Mouse (Mus musculus) macrophage (primary cell): ENCODE results near the gene Kirrel3. TPM values are rescaled to one million over a fixed set of nuclear protein-coding genes. Genes with fewer than 3 reads are reported as not detected.

Experiments used
- H3K27ac ChIP-seq: fragments of 350-480 bp; formaldehyde crosslinking; 2 replicates; pipeline ENCODE4 v1.9.0; 2021
- H3K36me3 ChIP-seq: fragments of 350-480 bp; formaldehyde crosslinking; 2 replicates; pipeline ENCODE4 v1.9.0; 2021; ENCODE audit errors: inconsistent target
- H3K4me3 ChIP-seq: fragments of 350-480 bp; formaldehyde crosslinking; 2 replicates; pipeline ENCODE4 v1.9.0; 2021; ENCODE audit errors: inconsistent target
- H3K79me2 ChIP-seq: fragments of 350-480 bp; formaldehyde crosslinking; 2 replicates; pipeline ENCODE4 v1.9.0; 2021; ENCODE audit errors: inconsistent target
- WGBS: methylation state at CpG from one replicate; pipeline ENCODE4 v1.1.7; 2026; ENCODE audit warnings: inconsistent platforms; ENCODE audit not compliant: missing documents; 5-methylcytosine and 5-hydroxymethylcytosine counted together
- polyA plus RNA-seq: library from polyadenylated mRNA; stranded (reverse); fragments of 250-400 nt; gene quantifications from 3 replicates; pipeline ENCODE4 v1.2.4, GENCODE M21; 2018; ENCODE audit warnings: inconsistent platforms

Kirrel3 gene
- polyA plus RNA-seq, 1 experiment from 2014 or later: not detected

DNA sequence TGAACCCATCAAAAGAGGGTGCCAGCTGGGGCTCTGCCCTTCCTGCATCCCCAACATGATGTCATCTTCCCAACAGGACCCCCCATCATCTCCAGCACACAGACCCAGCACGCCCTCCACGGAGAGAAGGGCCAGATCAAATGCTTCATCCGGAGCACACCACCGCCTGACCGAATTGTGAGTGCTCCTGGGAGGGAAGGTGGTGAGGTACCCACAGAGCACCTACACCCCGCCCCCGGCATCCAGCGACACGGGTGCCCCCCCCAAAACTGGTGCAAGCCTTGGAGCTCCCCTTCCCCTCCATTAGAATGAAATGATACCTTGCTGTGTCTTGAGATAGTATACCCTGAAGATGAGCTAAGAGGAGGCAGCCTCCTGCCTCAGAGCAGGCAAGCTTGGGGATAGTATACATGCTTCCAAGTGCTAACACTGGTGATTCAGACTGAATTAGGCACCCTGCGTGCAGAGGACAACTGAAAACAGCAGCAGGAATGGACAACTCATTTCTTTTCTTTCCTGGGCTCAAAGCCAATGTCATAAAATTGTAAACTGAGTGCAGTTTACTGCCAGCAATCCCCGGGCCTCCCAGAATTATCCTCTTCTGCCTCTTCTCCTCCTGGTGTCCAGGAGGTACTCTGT lies 534.4 kb downstream of the Kirrel3 start:
- Histone ChIP-seq H3K79me2 (no peaks in the 10 kb centered on the region), H3K36me3 (no peaks in the 10 kb centered on the region), H3K27ac (no peak overlapping the region), H3K4me3 (no peak overlapping the region)
- WGBS: 68% methylated on average over 11 of the region's 11 CpGs

DNA sequence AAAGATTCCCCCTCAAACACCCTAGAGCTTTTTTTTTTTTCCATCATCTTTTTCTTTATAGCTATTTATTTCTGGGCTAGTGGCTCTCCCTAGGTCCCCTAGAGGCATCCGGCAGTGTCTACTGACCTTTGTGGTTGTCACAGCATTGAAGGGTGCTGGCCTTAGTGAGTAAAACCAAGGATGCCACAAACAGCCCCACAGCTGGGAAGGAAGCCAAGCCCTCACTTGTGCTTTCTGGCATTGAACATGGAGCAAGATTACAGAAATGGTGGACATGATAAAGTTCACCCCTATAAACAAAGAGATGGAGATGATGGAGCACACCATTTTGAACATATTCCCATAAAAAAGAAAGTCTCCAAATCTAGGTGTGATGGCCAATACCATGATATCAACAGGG lies 536.0 kb downstream of the Kirrel3 start:
- Histone ChIP-seq H3K27ac (no peak overlapping the region), H3K36me3 (no peaks in the 10 kb centered on the region), H3K79me2 (no peaks in the 10 kb centered on the region), H3K4me3 (no peak overlapping the region)
- WGBS: 67% methylated on average over 1 of the region's 1 CpGs

DNA sequence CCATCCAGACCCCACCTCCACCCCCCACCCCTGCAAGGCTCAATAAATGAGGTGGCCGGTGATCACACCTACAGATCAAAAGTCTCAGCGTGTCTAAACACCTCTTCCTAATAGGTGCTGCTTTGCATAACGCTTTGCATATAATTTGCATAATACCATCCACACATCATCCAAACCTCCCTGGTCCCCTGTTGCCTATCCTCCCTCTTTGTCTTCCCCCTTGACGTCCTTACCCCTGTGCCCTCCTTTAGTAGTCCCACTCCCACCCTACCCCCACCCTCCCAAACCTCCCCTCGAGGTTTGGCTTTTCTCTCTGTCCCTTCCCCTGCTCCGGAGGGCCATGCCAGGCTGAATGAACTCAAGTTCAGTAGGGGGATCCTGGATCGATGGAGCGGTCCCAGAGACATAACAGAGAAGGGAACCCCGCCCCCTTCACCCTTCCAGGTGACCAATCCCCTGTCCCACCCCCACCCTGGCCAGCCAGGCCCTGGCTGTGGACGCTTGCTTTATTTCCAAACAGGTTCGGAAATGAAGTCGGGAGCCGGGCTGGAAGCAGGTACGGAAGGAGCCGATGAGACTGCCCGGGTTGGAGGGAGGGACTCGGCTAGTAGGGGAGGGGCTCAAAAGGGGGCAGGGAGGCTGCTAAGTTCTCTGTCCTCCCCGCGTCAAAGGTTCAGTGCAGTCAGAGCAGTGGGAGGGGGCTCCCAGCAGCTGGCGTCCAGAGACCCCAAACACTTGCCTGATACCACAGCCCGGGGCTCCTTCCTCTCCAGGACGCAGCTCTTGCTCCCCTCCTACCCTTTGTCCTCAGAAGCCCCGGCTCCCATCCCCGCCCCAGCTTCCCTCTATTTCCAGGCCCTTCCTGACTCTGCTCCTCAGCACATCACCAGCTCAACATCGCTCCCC lies 539.1 kb downstream of the Kirrel3 start:
- 28% methylated on average over 25 of the region's 25 CpGs for WGBS
- Histone ChIP-seq H3K27ac (no peak overlapping the region), H3K79me2 (no peaks in the 10 kb centered on the region), H3K36me3 (no peaks in the 10 kb centered on the region), H3K4me3 (no peak overlapping the region)

DNA sequence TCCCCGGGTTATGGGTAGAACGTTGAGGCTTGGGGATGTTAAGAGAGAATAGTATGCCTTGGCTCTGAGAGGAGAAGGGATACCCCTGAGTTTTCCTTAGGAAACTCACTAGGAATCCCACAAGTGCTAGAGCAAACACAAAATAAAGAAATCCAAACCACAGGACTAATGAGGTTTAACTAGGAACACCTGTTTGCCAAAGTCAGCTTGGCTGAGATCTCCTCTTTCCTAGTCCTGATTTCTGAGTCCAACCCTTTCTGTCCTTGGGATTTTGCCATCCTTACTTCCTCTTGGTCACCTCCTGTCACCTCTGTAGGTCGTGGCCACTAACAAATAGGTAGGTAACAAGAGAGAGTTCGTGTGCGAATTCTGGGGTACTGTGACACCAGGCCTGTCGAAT lies 540.6 kb downstream of the Kirrel3 start:
- no peak overlapping the region for H3K27ac ChIP-seq
- no peak overlapping the region for H3K4me3 ChIP-seq
- 92% methylated on average over 6 of the region's 6 CpGs for WGBS
- no peaks in the 10 kb centered on the region for H3K36me3 ChIP-seq
- no peaks in the 10 kb centered on the region for H3K79me2 ChIP-seq

DNA sequence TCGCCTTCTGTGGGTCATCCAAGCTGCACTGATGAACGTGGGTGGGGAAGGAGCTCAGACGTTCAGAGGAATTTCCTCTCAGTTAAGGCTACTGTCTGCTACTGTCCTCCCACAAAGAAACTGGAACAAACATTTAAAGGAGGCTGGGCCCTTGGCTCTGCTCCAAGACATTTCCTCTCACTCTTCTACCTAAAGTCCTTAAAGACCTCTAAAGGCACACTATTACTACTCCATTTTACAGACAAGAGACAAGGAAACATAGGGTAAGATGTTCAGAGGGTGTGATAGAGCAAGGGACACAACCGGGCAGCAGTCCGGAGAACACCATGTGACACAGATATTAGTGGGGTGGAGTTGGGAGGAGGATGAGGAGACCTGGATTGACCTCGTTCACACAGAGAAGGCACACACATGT lies 541.2 kb downstream of the Kirrel3 start:
- no peak overlapping the region for H3K4me3 ChIP-seq
- H3K27ac ChIP-seq: no peak overlapping the region
- H3K79me2 ChIP-seq: no peaks in the 10 kb centered on the region
- 72% methylated on average over 6 of the region's 6 CpGs for WGBS
- no peaks in the 10 kb centered on the region for H3K36me3 ChIP-seq

DNA sequence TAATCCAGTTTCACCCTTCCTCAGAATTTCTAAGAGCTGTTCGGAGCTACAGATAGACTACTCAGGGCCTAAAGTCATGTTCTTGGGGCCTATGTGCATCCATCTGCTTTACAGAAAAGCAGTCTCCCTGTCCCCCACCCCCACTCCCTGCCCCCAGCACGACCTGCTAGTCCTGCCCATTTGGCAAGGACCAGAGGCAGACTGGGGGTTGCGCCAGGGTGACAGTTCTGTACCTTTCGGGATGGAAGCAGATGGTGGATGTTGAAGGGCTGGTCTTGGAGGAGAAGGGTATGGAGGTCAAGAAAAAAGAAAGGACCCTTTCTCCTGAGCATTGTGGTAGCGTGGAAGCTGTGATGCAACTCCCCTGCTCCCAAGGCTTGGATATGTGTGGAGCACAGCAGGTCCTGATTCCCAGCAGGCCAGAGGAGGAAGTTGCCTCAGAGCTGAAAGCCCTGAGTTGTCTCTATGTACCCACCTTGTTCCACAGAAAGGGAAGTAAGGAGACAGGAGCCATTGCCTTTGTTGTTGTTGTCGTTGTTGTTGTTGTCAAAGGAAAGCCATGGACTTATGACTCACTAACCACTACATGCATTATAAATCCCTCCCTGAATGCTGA lies 541.8 kb downstream of the Kirrel3 start:
- H3K4me3 ChIP-seq: no peak overlapping the region
- H3K36me3 ChIP-seq: no peaks in the 10 kb centered on the region
- no peak overlapping the region for H3K27ac ChIP-seq
- 76% methylated on average over 5 of the region's 6 CpGs for WGBS
- no peaks in the 10 kb centered on the region for H3K79me2 ChIP-seq

DNA sequence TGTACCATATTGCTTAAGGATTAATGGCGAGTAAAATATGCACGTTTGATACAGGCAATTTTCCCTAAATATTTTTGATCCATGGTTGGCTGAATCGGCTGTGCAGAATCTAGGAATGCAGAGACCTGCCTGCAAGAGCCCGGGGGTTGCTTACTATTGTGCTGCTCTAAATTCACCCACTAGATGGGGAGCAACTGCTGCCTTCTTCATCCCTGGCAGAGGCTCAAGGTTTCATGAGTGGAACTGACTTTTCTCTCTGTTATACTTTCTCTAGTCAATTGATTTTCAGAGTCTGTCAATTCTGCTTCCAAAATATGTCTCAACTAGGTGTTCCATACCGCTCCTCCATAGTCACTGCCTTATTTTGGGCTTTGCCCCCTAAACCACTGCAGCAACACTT lies 545.1 kb downstream of the Kirrel3 start:
- Histone ChIP-seq H3K4me3 (no peak overlapping the region), H3K79me2 (no peaks in the 10 kb centered on the region), H3K36me3 (no peaks in the 10 kb centered on the region), H3K27ac (no peak overlapping the region)
- WGBS: 83% methylated on average over 5 of the region's 5 CpGs

DNA sequence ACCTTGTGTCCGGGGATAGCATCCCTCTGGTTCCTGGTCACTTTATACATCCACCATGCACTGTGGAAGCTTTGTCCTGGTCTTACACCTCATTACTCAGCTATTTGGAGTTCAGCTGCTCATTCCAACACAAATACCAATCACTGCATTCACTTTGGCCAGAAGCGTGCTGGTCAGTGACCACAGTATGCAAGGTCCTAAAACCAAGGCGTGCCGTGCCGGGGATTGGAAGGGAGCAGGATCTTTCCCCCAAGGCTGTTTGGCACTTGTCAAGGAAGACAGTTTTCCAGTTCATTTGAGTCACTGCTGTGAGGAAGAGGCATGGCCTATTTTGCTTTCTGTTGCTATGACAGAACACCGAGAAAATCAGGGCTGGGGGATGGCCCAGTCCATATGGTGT lies 546.8 kb downstream of the Kirrel3 start:
- no peak overlapping the region for H3K27ac ChIP-seq
- WGBS: 100% methylated on average over 6 of the region's 6 CpGs

DNA sequence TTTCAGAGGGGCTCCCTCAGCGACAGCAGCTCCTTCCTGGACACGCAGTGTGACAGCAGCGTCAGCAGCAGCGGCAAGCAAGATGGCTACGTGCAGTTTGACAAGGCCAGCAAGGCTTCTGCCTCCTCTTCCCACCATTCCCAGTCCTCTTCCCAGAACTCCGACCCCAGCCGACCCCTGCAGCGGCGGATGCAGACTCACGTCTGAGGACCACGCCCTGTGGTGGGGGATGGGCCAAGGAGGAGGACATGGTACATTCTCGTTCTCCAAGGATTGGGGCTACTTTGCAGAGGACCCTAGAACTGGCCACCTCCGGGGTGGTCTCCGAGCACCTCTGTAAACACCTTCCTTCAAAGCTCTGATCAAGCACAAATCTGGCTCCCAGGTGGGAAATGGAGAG lies 549.4 kb downstream of the Kirrel3 start:
- no peak overlapping the region for H3K27ac ChIP-seq
- no peaks in the 10 kb centered on the region for H3K79me2 ChIP-seq
- H3K4me3 ChIP-seq: no peak overlapping the region
- 78% methylated on average over 14 of the region's 14 CpGs for WGBS
- H3K36me3 ChIP-seq: no peaks in the 10 kb centered on the region

More for the DNA sequence above, 546.8 kb downstream of the Kirrel3 start:
- Histone ChIP-seq H3K79me2 (no peaks in the 10 kb centered on the region), H3K4me3 (no peak overlapping the region), H3K36me3 (no peaks in the 10 kb centered on the region)

DNA sequence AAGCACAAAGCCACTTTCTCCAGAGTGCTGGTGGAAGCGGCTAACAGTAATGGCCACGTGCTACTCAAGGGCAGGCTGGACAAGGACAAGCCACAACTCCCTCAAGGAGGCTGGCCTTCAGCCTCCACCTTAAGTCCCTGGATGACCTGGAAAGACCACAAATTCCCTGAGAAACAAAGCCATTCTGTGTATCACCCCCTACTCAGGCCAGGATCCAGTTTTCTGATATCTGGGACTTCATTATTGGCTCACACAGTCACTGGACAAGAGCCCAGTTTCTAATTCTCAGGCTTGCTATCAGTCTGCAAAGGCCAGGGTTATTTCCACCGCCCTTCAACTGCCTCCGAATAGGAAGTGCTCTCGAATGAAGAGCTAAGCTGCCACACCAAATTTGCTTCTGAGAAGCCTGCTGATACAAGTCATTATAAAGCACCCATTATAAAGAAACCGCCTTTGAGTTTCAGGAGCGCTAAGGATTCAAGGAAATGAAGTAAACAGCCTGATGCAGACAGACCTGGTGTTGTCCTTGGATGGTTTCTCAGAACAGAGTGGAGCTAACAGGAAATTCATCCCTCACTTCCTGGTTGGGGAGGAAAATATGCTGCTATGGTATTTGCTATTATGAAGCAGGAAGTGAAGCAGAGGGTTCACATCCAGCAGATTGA lies 553.4 kb downstream of the Kirrel3 start:
- 65% methylated on average over 7 of the region's 7 CpGs for WGBS
- H3K79me2 ChIP-seq: no peaks in the 10 kb centered on the region
- H3K4me3 ChIP-seq: no peak overlapping the region
- no peaks in the 10 kb centered on the region for H3K36me3 ChIP-seq
- no peak overlapping the region for H3K27ac ChIP-seq

DNA sequence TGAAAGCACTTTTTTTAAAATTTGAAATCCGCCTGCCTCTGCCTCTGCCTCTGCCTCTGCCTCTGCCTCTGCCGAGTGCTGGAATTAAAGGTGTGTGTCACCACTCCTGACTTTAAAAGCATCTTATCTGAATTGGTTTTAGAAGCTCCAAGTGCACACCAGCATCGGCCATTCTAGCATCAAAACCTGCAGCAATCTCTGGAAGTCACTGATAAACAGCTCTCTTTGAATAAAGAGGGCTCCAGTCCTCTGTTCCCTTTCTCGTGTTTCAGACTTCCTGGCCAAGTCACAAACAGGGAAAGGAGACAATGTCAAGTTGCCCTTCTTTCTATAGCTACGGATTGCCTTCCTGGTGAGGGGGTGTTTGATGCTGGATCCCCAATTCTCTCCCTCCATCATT lies 554.2 kb downstream of the Kirrel3 start:
- 38% methylated on average over 5 of the region's 5 CpGs for WGBS
- no peak overlapping the region for H3K27ac ChIP-seq
- H3K36me3 ChIP-seq: no peaks in the 10 kb centered on the region
- H3K79me2 ChIP-seq: no peaks in the 10 kb centered on the region
- no peak overlapping the region for H3K4me3 ChIP-seq

DNA sequence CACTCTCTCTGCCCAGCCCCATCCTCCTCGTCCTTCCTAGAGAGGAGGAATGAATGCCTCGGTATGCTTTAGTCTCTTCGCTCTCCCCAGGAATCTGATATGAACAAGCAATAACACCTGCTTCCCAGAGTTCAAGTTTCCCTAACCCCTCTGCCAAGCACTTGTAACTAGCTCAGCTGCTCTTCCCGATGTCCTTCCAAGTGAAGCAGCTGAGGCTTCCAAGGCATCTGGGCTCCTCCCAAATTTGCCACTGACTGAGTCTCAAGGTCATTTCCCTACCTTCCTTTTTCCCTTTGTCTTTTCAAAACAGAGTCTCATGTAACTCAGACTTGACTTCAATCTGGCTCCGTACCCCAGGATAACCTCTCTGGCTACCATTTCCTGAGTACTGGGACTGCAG lies 555.8 kb downstream of the Kirrel3 start:
- Histone ChIP-seq H3K36me3 (0 out of 2 replicates have a peak, but pooled peaks cover 3% of the 10 kb centered on the region), H3K79me2 (no peaks in the 10 kb centered on the region), H3K4me3 (no peak overlapping the region), H3K27ac (no peak overlapping the region)
- WGBS: 93% methylated on average over 5 of the region's 5 CpGs

DNA sequence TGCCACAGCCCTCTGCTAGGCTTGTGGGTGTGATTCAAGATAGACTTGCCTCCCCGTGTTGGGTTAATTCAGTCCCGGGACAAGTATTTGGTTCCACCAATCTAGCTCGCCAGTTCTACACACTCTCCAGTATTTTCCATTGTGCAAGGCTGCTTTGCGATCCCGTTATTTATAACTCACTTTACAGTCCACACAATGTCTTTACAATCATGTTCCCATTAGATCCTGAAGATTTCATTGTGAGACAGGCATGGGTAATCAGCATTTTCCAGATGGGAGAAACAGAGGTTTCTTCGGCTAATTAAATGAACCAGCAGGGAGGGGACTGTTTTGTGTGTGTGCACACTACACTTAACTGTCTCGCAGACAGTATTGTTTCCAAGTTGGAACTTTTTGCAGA lies 557.9 kb downstream of the Kirrel3 start:
- H3K79me2 ChIP-seq: no peaks in the 10 kb centered on the region
- 91% methylated on average over 7 of the region's 7 CpGs for WGBS
- peaks cover 5% of the 10 kb centered on the region; the same call in 1 of the 2 replicates for H3K36me3 ChIP-seq
- H3K4me3 ChIP-seq: no peak overlapping the region
- H3K27ac ChIP-seq: no peak overlapping the region

DNA sequence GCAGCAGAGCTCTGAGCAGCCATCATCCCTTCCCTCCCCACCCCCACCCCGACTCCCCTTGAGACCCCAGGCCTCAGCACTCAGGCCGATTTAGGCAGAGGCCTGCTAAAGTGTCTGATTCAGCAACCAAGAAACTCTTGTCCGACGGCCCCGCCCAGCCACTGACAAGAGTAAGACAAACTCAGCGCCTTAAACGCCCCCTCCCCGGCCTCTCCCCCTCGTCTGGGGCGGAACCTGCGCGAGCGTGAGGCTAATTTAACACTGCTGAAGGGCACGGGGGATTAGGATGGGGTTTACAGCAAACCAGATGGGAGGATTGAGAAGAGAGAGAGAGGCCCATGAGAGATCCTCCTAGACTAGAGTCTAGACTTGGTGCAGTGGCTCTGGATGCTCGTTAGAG lies 558.8 kb downstream of the Kirrel3 start:
- Histone ChIP-seq H3K36me3 (peaks cover 5% of the 10 kb centered on the region; the same call in 1 of the 2 replicates), H3K4me3 (no peak overlapping the region), H3K79me2 (no peaks in the 10 kb centered on the region), H3K27ac (no peak overlapping the region)
- 92% methylated on average over 15 of the region's 15 CpGs for WGBS
